Mouse (Mus musculus): ENCODE results near the gene Ttc21b. TPM values are rescaled to one million over a fixed set of nuclear protein-coding genes. Genes with fewer than 3 reads are reported as not detected.
"Not testable (repeated sequence)": the region's sequence is repeated elsewhere in the genome, so short reads cannot be mapped to it uniquely, and the experiment has no call there.

The Ttc21b gene
- total RNA-seq (2021) = 10 to 100 TPM; 13.3 to 14.2 TPM

DNA sequence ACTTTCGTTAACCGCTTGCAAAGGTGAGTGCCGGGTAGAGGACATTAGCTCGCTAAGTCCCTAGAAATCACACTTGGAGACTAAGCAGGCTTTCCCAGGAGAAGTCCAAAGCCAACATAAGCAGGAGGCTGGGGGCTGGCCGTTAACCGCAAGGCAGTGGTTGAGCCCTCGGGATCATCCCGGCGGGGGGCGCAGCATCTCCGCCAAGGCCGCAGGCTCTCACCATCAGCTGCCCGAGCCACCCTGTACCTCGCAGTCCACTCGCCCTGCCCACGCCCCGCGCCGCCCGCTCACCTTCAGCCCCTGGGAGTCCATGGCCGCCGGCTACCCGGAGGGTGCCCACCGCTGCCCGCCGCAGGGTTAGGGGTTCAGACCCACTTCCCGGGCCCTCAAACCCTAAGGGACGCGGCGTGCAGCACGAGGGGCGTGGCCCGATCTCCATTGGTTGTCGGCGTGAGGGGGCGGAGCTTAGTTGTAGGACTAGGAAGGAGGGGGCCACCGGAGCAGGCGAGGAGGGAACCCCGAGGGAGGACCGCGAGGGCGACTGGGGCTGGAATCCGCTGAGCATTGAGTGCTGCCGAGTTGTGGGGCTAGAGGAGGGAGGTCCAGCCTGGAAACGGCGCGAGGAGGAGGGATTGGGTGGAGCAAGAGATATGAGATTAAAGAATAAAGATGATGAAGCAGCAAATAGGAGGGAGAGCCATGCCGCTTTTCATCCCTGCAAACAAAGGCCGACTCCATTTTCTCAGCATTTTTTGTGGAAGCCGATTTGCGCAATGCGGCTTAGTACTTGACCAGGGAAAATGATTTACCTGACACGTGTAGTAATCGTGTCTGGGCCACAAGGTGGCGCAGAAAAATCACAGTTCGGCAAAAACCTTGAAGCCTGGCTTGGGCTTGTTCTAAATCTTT lies at the start of gene Ttc21b:
TSS of gene Ttc21b (minus strand) at position 398 of the 912 bp plus-strand sequence.
- DNase-seq = peak; percentile 99
- intact Hi-C loops (cut with DNase I) = loop anchor here (2.0 to 10.0 kb wide), 2 partner anchors 152 to 388 kb away; no protein-coding TSS in a partner anchor

DNA sequence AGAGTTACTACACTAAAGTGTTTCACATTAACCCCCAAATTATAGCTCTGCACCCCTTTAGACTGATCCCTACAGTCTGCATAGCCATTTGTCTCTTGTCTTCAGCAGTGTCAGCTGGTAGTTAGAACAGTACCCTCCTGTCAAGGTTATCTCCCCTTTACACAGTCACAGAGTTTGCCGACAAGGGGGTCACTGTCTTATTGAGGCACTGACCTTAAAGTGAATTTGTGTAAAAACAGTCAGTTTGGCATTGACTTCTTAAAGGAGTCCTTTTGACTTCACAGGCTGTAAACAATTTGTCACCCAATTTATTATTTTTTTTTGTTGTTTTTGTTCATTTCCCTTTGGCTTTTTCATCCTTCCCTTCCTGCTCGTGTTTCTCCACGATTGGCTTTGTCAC lies 16.1 kb upstream of the Ttc21b start:
- no peak for DNase-seq
- intact Hi-C loops (cut with DNase I) = no loop called here

DNA sequence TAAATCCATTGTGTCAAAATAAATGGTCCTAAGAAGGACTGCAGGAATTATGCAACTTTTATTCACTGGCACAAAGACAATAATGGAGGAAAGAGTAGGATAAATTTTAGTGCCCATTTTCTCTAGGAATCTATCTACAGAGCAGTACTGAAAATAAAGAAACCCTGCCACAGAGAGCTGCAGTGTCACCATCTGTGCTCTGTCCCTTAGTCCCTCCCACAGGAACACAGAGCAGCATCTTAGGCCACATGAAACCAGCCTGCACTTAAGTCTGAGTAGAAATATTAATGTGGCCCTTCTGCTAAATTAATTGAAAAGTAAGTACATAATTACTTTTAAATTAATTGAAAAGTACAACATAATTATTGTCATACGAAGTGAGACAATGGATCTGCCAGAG lies 12.4 kb downstream of the Ttc21b start:
- intact Hi-C loops (cut with DNase I) = no loop called here

DNA sequence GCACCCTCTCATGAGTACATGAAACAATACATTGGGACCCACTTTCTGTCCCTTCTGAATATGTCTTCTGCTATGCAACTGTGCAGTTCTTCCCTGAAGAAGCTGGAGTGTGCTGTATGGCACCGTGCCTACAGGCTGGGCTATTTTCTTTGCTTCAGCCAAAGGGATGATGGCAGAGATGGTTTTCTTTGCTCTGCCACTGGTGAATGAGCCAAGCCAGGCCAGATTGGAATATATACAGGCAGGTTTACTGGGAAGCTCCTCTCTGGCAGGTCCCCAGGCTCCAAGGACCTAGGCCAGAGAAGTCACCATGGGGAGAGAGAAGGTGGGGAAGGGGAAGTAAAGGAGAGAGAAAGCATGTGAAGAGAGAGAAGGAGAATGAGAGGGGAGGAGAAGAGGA lies 16.1 kb downstream of the Ttc21b start:
- DNase-seq = peak; percentile 17

More for the DNA sequence above, 12.4 kb downstream of the Ttc21b start:
- no peak for DNase-seq

DNA sequence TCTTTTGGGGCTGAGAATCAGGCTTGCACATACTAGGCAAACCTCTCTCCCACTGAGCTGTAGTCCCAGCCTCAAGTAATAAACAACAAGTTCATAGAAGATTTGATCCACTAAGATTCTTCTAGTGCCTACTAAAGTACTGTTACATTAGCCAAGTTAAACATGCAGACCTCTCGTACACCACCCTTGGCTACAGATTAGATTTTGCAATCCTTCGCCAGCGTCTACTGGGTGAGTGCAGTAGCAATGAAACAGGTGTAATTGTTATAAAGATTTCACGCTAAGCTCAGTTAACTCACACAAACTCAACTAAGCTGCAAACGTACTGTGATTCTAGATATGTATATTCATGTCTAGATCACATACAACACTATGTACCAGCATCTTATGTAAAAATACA lies 17.5 kb downstream of the Ttc21b start:
- no peak for DNase-seq
- intact Hi-C loops (cut with DNase I) = no loop called here

More for the DNA sequence above, 16.1 kb downstream of the Ttc21b start:
- intact Hi-C loops (cut with DNase I) = no loop called here

DNA sequence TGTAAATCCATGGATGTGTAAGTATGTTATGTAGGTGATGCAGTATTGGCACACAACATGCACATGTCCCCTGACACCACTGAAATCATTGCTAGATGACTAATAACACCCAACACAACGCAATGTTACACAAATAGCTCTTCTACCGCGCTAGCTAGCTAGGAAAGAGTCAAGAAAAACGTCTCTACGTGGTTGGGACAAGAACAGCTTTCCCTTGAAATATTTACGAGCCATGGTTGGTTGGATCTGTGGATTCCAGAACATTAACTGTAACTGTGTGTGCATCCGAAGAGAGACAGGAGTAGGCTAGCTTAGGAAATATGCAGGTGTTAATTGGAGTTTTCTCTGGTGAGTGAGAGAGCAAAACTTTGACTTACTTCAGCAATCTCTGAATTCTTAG lies 35.5 kb downstream of the Ttc21b start:
- intact Hi-C loops (cut with DNase I) = no loop called here
- no peak for DNase-seq

DNA sequence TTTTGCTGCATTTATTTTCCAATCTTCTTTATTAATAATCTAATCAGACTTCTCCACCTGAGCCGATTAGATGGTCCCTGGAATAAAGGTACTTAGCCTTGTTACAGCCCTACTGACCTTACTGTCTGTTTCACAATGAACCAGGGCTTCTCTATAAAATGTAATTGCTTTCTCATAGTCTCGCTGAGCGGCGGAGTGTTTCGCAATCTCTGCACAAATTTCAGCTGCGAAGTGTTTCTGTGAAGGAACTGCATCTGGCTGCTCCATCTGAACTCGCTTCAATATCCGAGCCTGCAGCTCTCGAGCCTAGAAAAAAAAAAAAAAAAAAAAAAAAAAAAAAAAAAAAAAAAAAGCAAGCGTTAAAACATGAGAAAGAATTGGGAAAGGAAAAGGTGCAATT lies 46.5 kb downstream of the Ttc21b start:
- no peak for DNase-seq
- intact Hi-C loops (cut with DNase I) = no loop called here

DNA sequence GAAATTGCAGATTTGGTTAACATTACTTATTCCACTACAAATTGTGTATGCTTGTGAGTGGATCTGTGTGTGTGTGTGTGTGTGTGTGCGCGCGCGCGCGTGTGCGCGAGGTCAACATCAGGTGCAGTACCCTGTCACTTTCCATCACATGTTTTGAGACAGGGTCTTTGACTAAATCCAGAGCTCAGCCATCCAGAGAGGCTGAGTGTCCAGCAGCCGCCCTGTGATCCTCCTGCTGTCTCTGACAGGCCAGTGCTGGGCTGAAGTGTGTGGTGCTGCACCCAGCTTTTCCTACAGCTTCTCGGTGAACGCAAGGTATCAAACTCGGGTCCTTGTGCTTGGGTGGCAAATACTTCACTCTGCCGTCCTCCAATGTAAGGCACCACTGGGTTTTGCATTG lies 47.1 kb downstream of the Ttc21b start:
- intact Hi-C loops (cut with DNase I) = no loop called here
- no peak for DNase-seq

DNA sequence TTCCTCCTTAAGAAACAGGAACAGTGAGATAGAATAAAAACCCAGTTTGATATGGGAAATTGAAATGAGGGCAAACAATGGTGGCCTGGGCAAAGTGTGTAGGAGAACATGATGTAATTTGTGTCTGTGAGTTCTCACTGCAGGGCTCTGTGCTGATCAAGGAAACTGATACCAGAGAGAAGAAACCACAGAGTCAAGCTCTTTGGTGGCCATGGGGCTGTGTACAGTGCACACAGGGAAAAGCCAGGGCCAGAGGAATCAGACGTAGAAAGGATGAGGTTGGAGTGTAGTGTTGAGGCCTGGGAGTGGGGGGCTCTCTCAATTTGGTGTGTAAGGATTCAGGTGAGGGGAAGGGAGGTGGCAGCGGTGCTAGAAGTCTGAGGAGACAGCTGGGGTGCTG lies 49.6 kb downstream of the Ttc21b start:
- DNase-seq = no peak
- intact Hi-C loops (cut with DNase I) = no loop called here

DNA sequence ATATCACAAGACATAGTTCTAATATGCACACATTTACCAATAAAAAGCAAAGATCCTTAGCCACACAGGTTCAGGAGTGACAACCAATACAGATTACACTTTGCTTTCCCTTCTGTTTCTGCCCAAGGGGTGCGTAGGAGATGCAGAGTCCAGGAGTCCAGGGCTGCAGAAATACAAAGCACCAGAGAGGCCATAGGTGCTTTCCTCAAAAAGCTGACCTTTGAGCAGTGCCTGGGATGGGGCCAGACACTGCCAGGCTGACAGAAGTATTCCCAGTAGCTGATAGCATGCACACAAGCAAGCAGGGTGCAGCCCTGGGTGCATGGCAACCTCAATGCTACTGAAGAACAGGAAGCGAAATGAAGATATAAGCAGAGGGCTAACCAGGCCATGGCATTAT lies 52.2 kb downstream of the Ttc21b start:
- intact Hi-C loops (cut with DNase I) = no loop called here
- no peak for DNase-seq

DNA sequence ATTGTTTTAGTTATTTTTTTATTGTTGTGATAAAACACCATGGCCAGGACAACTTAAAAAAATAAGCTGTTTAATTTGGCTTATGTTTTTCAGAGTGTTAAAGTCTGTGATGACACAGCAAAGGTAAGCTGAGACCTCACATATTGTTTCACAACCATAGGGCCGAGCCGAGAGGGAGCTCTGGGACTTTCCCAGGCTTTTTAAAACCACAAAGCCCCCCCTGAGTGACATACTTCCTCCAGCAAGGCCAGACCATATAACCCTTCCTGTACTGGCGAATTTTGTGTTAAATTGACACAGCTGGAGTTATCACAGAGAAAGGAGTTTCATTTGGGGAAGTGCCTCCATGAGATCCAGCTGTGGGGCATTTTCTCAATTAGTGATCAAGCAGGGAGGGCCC lies 56.2 kb downstream of the Ttc21b start:
- intact Hi-C loops (cut with DNase I) = no loop called here
- no peak for DNase-seq

DNA sequence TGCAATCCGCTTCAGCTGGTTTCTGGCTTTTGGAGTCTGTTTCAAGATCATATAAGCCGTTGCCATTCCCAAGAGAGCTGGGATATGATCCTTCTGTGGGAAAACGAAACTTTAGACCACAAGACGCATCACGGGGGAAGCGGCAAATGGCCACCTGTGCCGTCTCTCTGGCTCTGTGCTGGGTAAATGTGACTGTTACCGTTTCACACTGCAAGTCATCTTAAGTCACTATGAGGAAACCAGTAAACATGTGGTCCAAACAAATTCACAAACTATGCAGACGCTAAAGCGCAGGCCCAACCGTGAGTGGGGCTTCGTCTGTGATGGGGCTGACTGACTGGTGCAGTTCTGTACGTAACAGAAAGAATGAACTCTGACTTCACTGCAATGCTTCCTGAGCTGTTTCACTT lies 64.7 kb downstream of the Ttc21b start:
- DNase-seq = no peak
- intact Hi-C loops (cut with DNase I) = loop anchor here (10.0 kb wide), 1 partner anchor 147 kb away; no protein-coding TSS in a partner anchor

DNA sequence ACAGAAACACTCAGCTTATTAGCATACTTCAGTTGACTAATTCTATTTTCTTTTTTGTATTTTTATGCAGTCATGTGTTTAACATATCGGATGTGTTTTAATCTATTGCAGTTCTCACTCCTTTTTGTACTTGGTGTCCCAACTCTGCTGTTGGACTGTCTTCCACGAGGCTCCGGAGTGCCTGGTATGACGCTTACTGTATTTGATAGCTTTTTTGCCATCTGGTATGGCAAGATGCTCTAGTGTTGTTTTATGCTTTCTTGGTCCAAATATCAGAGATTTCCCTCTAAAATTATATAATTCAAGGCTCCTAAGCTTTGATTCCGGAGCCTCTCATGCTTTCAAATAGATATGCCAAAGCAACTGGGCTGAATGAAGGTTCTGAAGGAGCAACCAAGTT lies 66.3 kb downstream of the Ttc21b start:
- intact Hi-C loops (cut with DNase I) = loop anchor here (10.0 kb wide), 1 partner anchor 145 kb away; no protein-coding TSS in a partner anchor
- DNase-seq = no peak

DNA sequence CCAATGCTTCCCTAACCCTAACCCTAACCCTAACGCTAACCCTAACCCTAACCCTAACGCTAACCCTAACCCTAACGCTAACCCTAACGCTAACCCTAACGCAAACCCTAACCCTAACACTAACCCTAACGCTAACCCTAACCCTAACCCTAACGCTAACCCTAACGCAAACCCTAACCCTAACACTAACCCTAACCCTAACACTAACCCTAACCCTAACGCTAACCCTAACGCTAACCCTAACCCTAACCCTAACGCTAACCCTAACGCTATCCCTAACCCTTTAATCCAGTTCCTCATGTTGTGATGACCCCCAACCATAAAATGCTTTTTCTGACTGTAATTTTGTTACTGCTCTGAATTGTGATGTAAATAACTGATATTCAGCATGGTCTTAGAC lies 67.2 kb downstream of the Ttc21b start:
- DNase-seq; intact Hi-C loops (cut with DNase I): not testable (repeated sequence)

DNA sequence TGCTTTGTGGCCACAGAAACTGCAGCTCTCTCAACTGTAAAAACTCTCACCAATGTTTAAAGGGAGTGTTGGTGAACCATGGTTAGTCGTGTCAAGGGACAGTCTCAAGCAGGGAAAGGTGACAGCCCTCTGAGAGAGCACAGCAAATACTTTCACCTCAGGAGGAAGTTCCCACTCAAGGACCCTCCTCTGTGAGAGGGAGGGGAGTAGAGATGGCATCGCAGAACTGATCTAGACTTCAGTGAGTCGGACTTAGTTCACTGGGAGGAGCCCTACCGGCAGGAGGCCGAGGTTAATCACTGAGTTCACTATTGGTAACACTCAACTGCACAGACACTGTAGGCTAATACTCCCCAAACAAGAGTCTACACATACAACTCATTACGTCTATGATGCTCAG lies 68.9 kb downstream of the Ttc21b start:
- intact Hi-C loops (cut with DNase I) = no loop called here

DNA sequence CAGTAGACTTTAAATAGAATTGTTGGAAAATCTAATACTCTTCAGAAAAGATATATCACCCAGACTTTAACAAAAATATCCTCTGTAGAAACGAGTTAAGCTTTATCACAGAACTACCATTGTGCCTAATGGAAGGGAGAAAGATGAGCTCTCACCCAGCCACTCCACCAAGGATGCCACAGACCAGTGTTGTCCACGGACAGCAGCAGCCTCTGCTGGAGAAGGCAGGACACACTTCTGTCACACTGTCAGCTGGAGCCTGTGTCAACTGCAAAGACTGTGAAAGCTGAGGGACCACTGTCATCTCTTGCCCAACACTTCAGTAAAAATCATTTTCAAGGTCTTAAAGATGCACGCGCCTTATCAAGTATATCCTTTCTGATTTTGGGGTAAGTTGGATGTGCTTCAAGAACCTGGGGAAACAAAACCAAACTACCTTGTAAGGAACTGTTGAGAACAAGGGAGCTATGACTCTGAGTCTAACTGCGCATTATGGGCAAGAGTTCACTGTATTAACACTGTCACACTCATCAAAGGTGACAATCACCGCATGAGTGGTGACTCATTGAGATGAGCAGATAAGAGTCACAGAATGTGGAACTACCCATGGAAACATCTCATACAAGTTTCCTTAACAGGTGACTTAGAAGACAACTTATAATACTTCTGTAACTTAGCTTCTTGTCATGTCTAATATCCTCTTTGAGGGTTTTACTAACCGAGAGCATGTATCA lies 71.8 kb downstream of the Ttc21b start:
- peak; percentile 59 for DNase-seq
- intact Hi-C loops (cut with DNase I) = loop anchor here (5.0 kb wide), 1 partner anchor 392 kb away; no protein-coding TSS in a partner anchor

More for the DNA sequence above, 68.9 kb downstream of the Ttc21b start:
- no peak for DNase-seq

DNA sequence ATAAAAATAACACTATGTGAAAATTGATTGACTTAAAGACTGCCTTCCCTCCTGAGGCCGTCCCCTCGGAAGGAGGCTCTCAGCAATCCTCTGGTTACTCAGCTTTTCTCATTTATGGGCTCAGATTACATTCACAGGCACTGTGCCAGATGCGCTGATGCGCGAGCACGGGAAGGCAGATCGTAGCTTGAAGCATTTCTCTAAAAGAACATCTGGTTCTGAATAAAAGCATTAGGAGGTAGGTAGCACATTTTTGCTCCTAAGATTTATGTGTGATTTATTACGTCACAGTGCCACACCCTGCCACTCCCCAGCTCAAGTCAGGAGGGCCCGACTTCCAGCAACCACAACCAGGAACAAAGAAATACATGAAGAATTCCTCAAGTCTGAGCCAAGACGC lies 76.1 kb downstream of the Ttc21b start:
- intact Hi-C loops (cut with DNase I) = loop anchor here (5.0 kb wide), 1 partner anchor 388 kb away; no protein-coding TSS in a partner anchor
- peak; percentile 58 for DNase-seq

DNA sequence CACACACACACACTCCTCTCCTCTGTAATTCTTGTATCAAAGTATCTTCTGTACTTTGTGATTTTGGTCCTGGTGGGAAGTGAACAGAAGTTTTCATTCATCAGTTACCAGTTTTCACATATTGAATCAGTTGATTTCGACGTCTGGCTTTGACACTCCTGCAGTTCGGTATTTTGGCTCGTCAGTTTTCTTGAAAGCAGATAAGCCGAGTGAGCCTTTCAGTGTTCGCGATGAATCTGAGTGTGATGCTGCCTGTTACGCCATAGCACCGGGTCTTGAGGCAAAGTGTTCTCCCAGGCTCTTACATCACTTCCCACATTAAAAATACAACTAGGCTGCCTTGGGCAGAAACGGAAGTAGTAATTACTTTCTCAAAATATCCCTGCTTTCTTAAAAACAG lies 76.6 kb downstream of the Ttc21b start:
- no peak for DNase-seq
- intact Hi-C loops (cut with DNase I) = loop anchor here (5.0 to 10.0 kb wide), 2 partner anchors 245 to 387 kb away; no protein-coding TSS in a partner anchor

DNA sequence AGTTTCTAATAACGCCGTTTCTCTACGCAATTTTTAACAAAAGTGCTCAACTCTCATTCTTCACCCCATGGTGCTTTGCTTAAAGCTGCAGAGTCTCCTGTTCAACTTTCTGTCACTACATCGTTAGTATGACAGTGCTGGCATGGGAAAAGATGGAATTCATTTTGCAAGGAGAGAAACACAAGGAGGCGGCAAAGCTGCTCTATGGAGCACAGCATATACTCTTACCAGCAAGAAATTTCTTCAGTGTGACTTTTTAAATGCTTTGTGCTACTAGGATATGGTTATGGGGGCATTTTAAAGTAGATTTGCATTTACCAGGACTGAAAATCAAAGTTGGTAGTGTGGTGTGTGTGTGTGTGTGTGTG lies 77.6 kb downstream of the Ttc21b start:
- intact Hi-C loops (cut with DNase I) = loop anchor here (10.0 kb wide), 1 partner anchor 244 kb away; no protein-coding TSS in a partner anchor
- DNase-seq = no peak

DNA sequence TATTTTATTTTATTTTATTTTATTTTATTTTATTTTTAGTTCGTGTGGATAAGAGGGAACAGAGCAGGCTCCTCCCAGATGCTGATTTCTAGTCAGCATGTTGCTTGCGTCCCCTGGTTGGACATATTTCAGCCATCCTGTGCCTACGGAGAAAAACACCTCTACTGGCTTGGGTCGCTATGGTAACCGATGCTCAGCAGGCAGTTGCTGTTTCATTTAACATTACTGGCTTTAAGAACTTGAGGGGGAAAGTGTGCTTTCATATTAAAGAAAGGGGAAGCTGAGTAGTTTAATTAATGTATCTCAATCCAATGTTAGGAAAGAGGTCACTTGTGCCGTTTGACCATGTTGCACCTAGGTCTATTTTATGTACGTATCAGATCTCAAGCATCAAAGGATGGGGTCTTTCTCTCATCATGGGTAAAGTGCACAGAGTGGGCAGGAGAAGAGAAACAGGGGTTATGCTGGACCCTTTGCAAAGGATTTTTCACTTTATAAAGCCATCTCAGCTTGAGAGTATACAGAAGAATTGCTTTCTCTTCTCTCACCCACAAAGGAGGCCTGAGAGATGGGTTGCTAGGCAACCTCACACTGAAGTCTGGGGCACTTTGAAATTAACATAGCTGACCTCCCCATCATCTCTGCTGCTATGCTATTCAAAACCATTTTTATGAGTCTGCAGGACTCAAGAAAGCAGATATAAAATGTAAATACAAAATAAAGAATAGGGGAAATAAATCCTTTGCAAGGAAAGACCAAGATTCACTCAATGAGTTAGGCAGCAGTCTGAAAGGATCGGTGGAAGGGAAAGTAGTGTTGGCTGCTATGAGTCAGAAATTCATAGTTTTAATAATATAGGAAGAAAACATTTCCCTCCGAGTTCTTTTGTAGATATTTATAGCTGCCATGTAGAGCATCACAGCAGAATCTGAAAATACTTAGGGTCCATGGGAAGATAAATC lies 78.2 kb downstream of the Ttc21b start:
- DNase-seq = peak; percentile 20
- intact Hi-C loops (cut with DNase I) = loop anchor here (10.0 kb wide), 1 partner anchor 243 kb away; no protein-coding TSS in a partner anchor

Data from left cerebral cortex, postnatal 4 days (tissue).